Mouse (Mus musculus): ENCODE data around the gene Gm5294.

DNA sequence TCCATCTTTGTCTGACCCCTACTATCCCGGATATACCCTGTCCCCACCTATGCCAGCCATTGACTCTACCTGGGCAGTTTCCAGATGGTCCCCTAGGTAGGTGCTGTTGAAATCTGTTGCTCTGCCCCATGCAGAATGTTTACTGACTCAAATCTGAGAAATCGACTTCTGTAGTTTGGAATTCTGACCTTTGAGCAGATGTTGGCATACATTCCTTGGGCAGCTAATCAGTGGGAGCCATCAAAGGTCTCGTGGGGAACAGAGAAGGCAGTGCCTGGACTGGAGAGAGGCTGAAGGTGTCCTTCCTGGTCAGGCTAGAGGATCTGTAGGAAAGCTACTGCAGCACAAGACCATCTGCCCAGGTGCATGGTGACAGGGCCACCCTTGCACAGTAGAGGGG, 5.2 kb downstream of the Gm5294 start:
- TF ChIP-seq CTCF (IDR thresholded peaks at IDR 0.05; ENCODE audit: low read depth, low read length) = no peak
- TF ChIP-seq POLR2A (IDR thresholded peaks at IDR 0.05; ENCODE audit: insufficient read depth, low read length) = no peak
- TF ChIP-seq EP300 (IDR thresholded peaks at IDR 0.05; ENCODE audit: insufficient read depth, low read depth, low read length) = no peak
